Mouse (Mus musculus) CH12.LX (cell line): ENCODE measurements around the gene Pom121. TPM values are rescaled to one million over a fixed set of nuclear protein-coding genes. Genes with fewer than 3 reads are reported as not detected.

ENCODE experiments used
- DNase-seq: peaks from one replicate; pipeline ENCODE4 v3.0.0-alpha.2; 2013; ENCODE audit errors: extremely low read depth
- H3K27ac ChIP-seq: 2 replicates; pipeline ENCODE4 v1.5.1; 2012; ENCODE audit warnings: low read depth, mild to moderate bottlenecking, control low read depth, moderate library complexity; ENCODE audit not compliant: insufficient read depth
- H3K27me3 ChIP-seq: replicated peaks from 2 replicates; pipeline ENCODE3; 2012; ENCODE audit warnings: inconsistent platforms
- H3K36me3 ChIP-seq, 2 experiments: replicated peaks in 1 of 2; 2 replicates each; pipeline versions ENCODE3 to v1.6.1; 2012; ENCODE audit warnings: inconsistent platforms in 1 of 2, low read length in 1 of 2, mild to moderate bottlenecking in 1 of 2, mixed read lengths in 1 of 2, moderate library complexity in 1 of 2; ENCODE audit not compliant: control insufficient read depth in 1 of 2, insufficient read depth in 1 of 2
- H3K4me1 ChIP-seq, 2 experiments: 2 replicates each; pipeline ENCODE4 v1.6.1; 2012; ENCODE audit warnings: inconsistent platforms in 1 of 2, moderate library complexity in 1 of 2; ENCODE audit not compliant: insufficient read depth in 2 of 2, control insufficient read depth in 1 of 2
- H3K4me2 ChIP-seq: 2 replicates; pipeline ENCODE4 v1.6.1; 2012; ENCODE audit warnings: low read depth, mild to moderate bottlenecking, control low read depth; ENCODE audit not compliant: poor library complexity, insufficient read depth, severe bottlenecking
- H3K4me3 ChIP-seq, 3 experiments: fragments of 150-350 bp in 1 of 3; sonication (generic) in 1 of 3; replicated peaks in 1 of 3; 2 replicates each; pipeline versions ENCODE3 to v1.5.1; 2011 to 2012; ENCODE audit warnings: low read depth in 2 of 3, low read length in 2 of 3, mild to moderate bottlenecking in 2 of 3, moderate library complexity in 2 of 3, control low read depth in 1 of 3, improper control_type of control experiment in 1 of 3, inconsistent platforms in 1 of 3, mixed read lengths in 1 of 3; ENCODE audit not compliant: poor library complexity in 1 of 3
- H3K79me2 ChIP-seq: replicated peaks from 2 replicates; pipeline ENCODE4 v1.6.1; 2012; ENCODE audit warnings: mild to moderate bottlenecking, moderate library complexity; ENCODE audit not compliant: control insufficient read depth, poor library complexity, insufficient read depth, severe bottlenecking; ENCODE audit errors: extremely low read depth
- H3K9ac ChIP-seq: 2 replicates; pipeline ENCODE4 v1.6.1; 2012; ENCODE audit warnings: low read depth, mild to moderate bottlenecking, control low read depth, moderate library complexity; ENCODE audit not compliant: insufficient read depth
- H3K9me3 ChIP-seq: replicated peaks from 2 replicates; pipeline ENCODE3; 2012; ENCODE audit warnings: low read length, inconsistent platforms, mixed read lengths
- CTCF ChIP-seq, 2 experiments: IDR thresholded peaks in 1 of 2; conservative IDR thresholded peaks in 1 of 2; 2 replicates each; pipeline ENCODE4 v1.5.1; 2011 to 2012; ENCODE audit warnings: low read depth in 2 of 2, low read length in 2 of 2, improper control_type of control experiment in 1 of 2, inconsistent platforms in 1 of 2, mild to moderate bottlenecking in 1 of 2, moderate library complexity in 1 of 2
- E2F4 ChIP-seq: IDR thresholded peaks from 2 replicates; pipeline ENCODE4 v1.6.1; 2011; ENCODE audit warnings: low read depth, low read length, improper control_type of control experiment; ENCODE audit not compliant: insufficient replicate concordance
- ETS1 ChIP-seq: conservative IDR thresholded peaks from 2 replicates; pipeline ENCODE4 v1.6.1; 2012; ENCODE audit warnings: low read depth, mild to moderate bottlenecking, inconsistent platforms, low read length, improper control_type of control experiment, moderate library complexity
- GABPA ChIP-seq: IDR thresholded peaks from 2 replicates; pipeline ENCODE4 v1.6.1; 2012; ENCODE audit warnings: low read depth, low read length, improper control_type of control experiment, inconsistent platforms; ENCODE audit not compliant: insufficient replicate concordance
- JUND ChIP-seq: conservative IDR thresholded peaks from 2 replicates; pipeline ENCODE4 v1.6.1; 2011; ENCODE audit warnings: low read depth, low read length, improper control_type of control experiment
- MAZ ChIP-seq: IDR thresholded peaks from 2 replicates; pipeline ENCODE4 v1.6.1; 2012; ENCODE audit warnings: low read depth, mild to moderate bottlenecking, inconsistent platforms, low read length, improper control_type of control experiment, moderate library complexity
- MEF2A ChIP-seq: IDR thresholded peaks from 2 replicates; pipeline ENCODE4 v1.6.1; 2014; ENCODE audit warnings: low read depth, mild to moderate bottlenecking, inconsistent platforms, low read length, improper control_type of control experiment, borderline replicate concordance
- MYC ChIP-seq: IDR thresholded peaks from 2 replicates; pipeline ENCODE4 v1.6.1; 2011; ENCODE audit warnings: low read depth, mild to moderate bottlenecking, improper control_type of control experiment, low read length
- NRF1 ChIP-seq: IDR thresholded peaks from 2 replicates; pipeline ENCODE4 v1.6.1; 2014; ENCODE audit warnings: low read depth, mild to moderate bottlenecking, inconsistent platforms, low read length, improper control_type of control experiment, moderate library complexity
- PAX5 ChIP-seq: IDR thresholded peaks from 2 replicates; pipeline ENCODE4 v1.6.1; 2012; ENCODE audit warnings: low read length, inconsistent platforms, mixed read lengths
- POLR2AphosphoS2 ChIP-seq: IDR thresholded peaks from 2 replicates; pipeline ENCODE4 v1.6.1; 2011; ENCODE audit warnings: low read depth, low read length, improper control_type of control experiment
- RAD21 ChIP-seq: IDR thresholded peaks from 2 replicates; pipeline ENCODE4 v1.6.1; 2011; ENCODE audit warnings: low read depth, mild to moderate bottlenecking, low read length, improper control_type of control experiment, moderate library complexity
- RCOR1 ChIP-seq: conservative IDR thresholded peaks from 2 replicates; pipeline ENCODE4 v1.6.1; 2012; ENCODE audit warnings: low read depth, mild to moderate bottlenecking, inconsistent platforms, low read length, improper control_type of control experiment
- SMC3 ChIP-seq: IDR thresholded peaks from 2 replicates; pipeline ENCODE4 v1.6.1; 2011; ENCODE audit warnings: low read depth, low read length, improper control_type of control experiment
- TBP ChIP-seq: conservative IDR thresholded peaks from 2 replicates; pipeline ENCODE4 v1.6.1; 2011; ENCODE audit warnings: low read depth, low read length, improper control_type of control experiment
- TCF12 ChIP-seq: IDR thresholded peaks from 2 replicates; pipeline ENCODE4 v1.6.1; 2014; ENCODE audit warnings: low read depth, mild to moderate bottlenecking, inconsistent platforms, low read length, improper control_type of control experiment
- USF2 ChIP-seq: conservative IDR thresholded peaks from 2 replicates; pipeline ENCODE4 v1.6.1; 2011; ENCODE audit warnings: low read depth, low read length, improper control_type of control experiment
- ZC3H11A ChIP-seq: IDR thresholded peaks from 2 replicates; pipeline ENCODE4 v1.6.1; 2012; ENCODE audit warnings: low read depth, mild to moderate bottlenecking, inconsistent platforms, low read length, improper control_type of control experiment
- ZMIZ1 ChIP-seq: IDR thresholded peaks from 2 replicates; pipeline ENCODE4 v1.6.1; 2012; ENCODE audit warnings: low read depth, mild to moderate bottlenecking, inconsistent platforms, low read length, improper control_type of control experiment
- dilution Hi-C: fragments of 300-500 bp; cut with MboI; formaldehyde crosslinking; loops from 2 replicates; pipeline ENCODE4 v1.14.3; 2020; ENCODE audit warnings: low sequenced_read_pairs; ENCODE audit not compliant: extremely low pct_unique_long_range_greater_than_20kb, extremely low pct_ligation_motif_present
- in situ Hi-C: fragments of 300-500 bp; cut with MboI; formaldehyde crosslinking; loops from 3 replicates; pipeline ENCODE4 v1.14.3; 2019; ENCODE audit warnings: low sequenced_read_pairs, low pct_ligation_motif_present, low pct_unique_long_range_greater_than_20kb, mixed read lengths
- polyA plus RNA-seq: library from polyadenylated mRNA; unstranded; fragments of >175 nt; gene quantifications from 2 replicates; pipeline ENCODE4 v1.2.1, GENCODE M21; 2012; ENCODE audit warnings: low read depth; ENCODE audit not compliant: insufficient read length
- total RNA-seq, 2 experiments: library from RNA; depleted of rRNA; stranded (reverse); fragments of 300-350 nt in 1 of 2; fragments of >200 nt in 1 of 2; gene quantifications; 2 replicates each; pipeline ENCODE4 v1.2.3; 2012 to 2014

Gene Pom121
- total and polyA plus RNA-seq, 3 experiments: 3.4 to 54.0 (median 10.4) TPM

- no peak overlapping the region for H3K9ac ChIP-seq
- no peak overlapping the region for H3K27ac ChIP-seq
- H3K27me3 ChIP-seq: no peaks in the 10 kb centered on the region
- no peak overlapping the region for H3K4me3 ChIP-seq
- no peaks in the 10 kb centered on the region for H3K4me1 ChIP-seq
- in situ Hi-C loops (no loop called here), dilution Hi-C loops (no loop called here)
- TF ChIP-seq MAZ: no peak
- no peak for TF ChIP-seq MEF2A
- no peak for TF ChIP-seq MYC
- TF ChIP-seq ZC3H11A: no peak
- no peak for TF ChIP-seq SMC3
- TF ChIP-seq CTCF (conservative IDR thresholded peaks at IDR 0.05 in 1 of 2, IDR thresholded peaks at IDR 0.05 in 1 of 2; ENCODE audit: low read depth in 2 of 2, low read length in 2 of 2): no peak
- peaks cover 86 to 89% of the 10 kb centered on the region in 2 experiments for H3K36me3 ChIP-seq
- H3K79me2 ChIP-seq: no peaks in the 10 kb centered on the region
- no peaks in the 10 kb centered on the region for H3K9me3 ChIP-seq
- H3K4me2 ChIP-seq: no peak overlapping the region
- no peak for DNase-seq
Measured at GRCm38 (mm10) chr5:135381356-135381925, 12.9 kb downstream of the Pom121 start.

DNA sequence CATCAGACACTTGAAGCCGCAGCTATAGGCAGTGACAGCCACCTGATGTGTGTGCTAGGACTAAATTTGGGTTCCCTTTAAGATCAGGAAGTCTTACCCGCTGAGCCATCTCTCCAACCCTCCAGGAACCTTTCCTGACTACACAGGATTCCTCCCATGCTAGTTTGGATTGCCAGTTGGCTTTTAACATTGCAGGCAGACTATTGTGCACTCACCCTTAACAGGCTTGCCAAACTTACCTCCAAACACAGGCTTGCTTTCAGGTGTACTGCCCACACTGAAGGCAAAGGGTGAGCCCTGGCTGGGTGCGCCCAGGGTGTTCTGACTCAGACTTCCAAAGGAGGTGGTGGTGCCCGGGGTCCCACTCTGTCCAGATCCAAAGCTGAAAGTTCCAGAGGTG, 13.7 kb downstream of the Pom121 start:
- Histone ChIP-seq H3K4me2 (no peak overlapping the region), H3K27me3 (no peaks in the 10 kb centered on the region), H3K9me3 (no peaks in the 10 kb centered on the region), H3K27ac (no peak overlapping the region), H3K4me1 (no peaks in the 10 kb centered on the region), H3K4me3 (no peak overlapping the region), H3K79me2 (no peaks in the 10 kb centered on the region), H3K36me3 (peaks cover 90 to 93% of the 10 kb centered on the region in 2 experiments), H3K9ac (no peak overlapping the region)
- TF ChIP-seq CTCF (conservative IDR thresholded peaks at IDR 0.05 in 1 of 2, IDR thresholded peaks at IDR 0.05 in 1 of 2; ENCODE audit: low read depth in 2 of 2, low read length in 2 of 2): no peak
- TF ChIP-seq RAD21: no peak
- no peak for TF ChIP-seq USF2
- TF ChIP-seq POLR2AphosphoS2: no peak
- no peak for TF ChIP-seq NRF1
- TF ChIP-seq JUND: no peak
- no peak for TF ChIP-seq GABPA
- no peak for TF ChIP-seq TBP
- no peak for TF ChIP-seq RCOR1
- no peak for TF ChIP-seq TCF12
- no peak for TF ChIP-seq ZMIZ1
- TF ChIP-seq ETS1: no peak
- no peak for TF ChIP-seq E2F4
- no peak for TF ChIP-seq PAX5
- in situ Hi-C loops: no loop called here
- dilution Hi-C loops: no loop called here
- no peak for DNase-seq
